Mouse (Mus musculus): ENCODE measurements around the gene Pin4.

Pin4 gene

GRCm38 (mm10) chrX:102156618-102157422 lies 37.6 kb downstream of the Pin4 start, which contains the start of gene Ercc6l:
Gene Ercc6l (minus strand): TSS chrX:102157091.
- DNase-seq (ENCODE audit: low read depth, low spot score): peak; percentile 97

- DNase-seq (ENCODE audit: low read depth, low spot score): no peak
Observed at GRCm38 (mm10) chrX:102157423-102157791, 38.2 kb downstream of the Pin4 start.

- peak; percentile 47 for DNase-seq (ENCODE audit: low read depth, low spot score)
Observed at GRCm38 (mm10) chrX:102159778-102160177, 40.5 kb downstream of the Pin4 start.

- no peak for DNase-seq (ENCODE audit: low read depth, low spot score)
Observed at GRCm38 (mm10) chrX:102160528-102160927, 41.3 kb downstream of the Pin4 start.

GRCm38 (mm10) chrX:102163096-102163495 lies 43.8 kb downstream of the Pin4 start:
- DNase-seq (ENCODE audit: low read depth, low spot score): no peak

GRCm38 (mm10) chrX:102163529-102163928 lies 44.3 kb downstream of the Pin4 start:
- no peak for DNase-seq (ENCODE audit: low read depth, low spot score)

- DNase-seq (ENCODE audit: low read depth, low spot score): no peak
Observed at GRCm38 (mm10) chrX:102166521-102166920, 47.3 kb downstream of the Pin4 start.

GRCm38 (mm10) chrX:102166986-102167385 lies 47.7 kb downstream of the Pin4 start:
- no peak for DNase-seq (ENCODE audit: low read depth, low spot score)

GRCm38 (mm10) chrX:102169724-102170123 lies 50.5 kb downstream of the Pin4 start:
- no peak for DNase-seq (ENCODE audit: low read depth, low spot score)

GRCm38 (mm10) chrX:102170135-102170534 lies 50.9 kb downstream of the Pin4 start:
- DNase-seq (ENCODE audit: low read depth, low spot score): no peak

- DNase-seq (ENCODE audit: low read depth, low spot score): no peak
Observed at GRCm38 (mm10) chrX:102170900-102171299, 51.7 kb downstream of the Pin4 start.

GRCm38 (mm10) chrX:102175538-102176287 lies 56.5 kb downstream of the Pin4 start:
- DNase-seq (ENCODE audit: low read depth, low spot score): no peak

Data from CD4-positive helper T cell, adult 2 months (primary cell).